Mouse (Mus musculus): ENCODE results near the gene Hmgn3. TPM values are rescaled to one million over a fixed set of nuclear protein-coding genes. Genes with fewer than 3 reads are reported as not detected.

Gene Hmgn3
- 24.4 and 36.3 TPM in 2 replicates for polyA plus RNA-seq (2015; fragmentation: Nextera tagmentation; extraction: Ambion mirVana)

GRCm38 (mm10) chr9:83146446-83147188, at the start of gene Hmgn3:
Gene Hmgn3 (minus strand): TSS chr9:83146685.

Other genes with a start within 250 kb of the Hmgn3 start
- gene Phip, start 171.2 kb downstream of the Hmgn3 start, polyA plus RNA-seq (2015; fragmentation: Nextera tagmentation; extraction: Ambion mirVana), result 41.5 and 45.8 TPM in 2 replicates